Mouse (Mus musculus) MEL (cell line): Measurements from ENCODE around the gene Zfp358. TPM values are rescaled to one million over a fixed set of nuclear protein-coding genes. Genes with fewer than 3 reads are reported as not detected.
A peak's percentile ranks its signal among the peaks of the same experiment; 100 is the strongest.

Source experiments
- DNase-seq: peaks from one replicate; pipeline ENCODE4 v3.0.0; 2011; ENCODE audit warnings: low read depth, low spot score
- H3K27ac ChIP-seq: 2 replicates; pipeline ENCODE4 v1.5.1; 2012; ENCODE audit warnings: low read depth, mild to moderate bottlenecking, control low read depth, low read length, moderate library complexity; ENCODE audit not compliant: control insufficient read depth
- H3K27me3 ChIP-seq, 2 experiments: fragments of 150-350 bp in 1 of 2; sonication (generic) in 1 of 2; 2 replicates each; pipeline ENCODE4 v1.6.1; 2012; ENCODE audit warnings: low read length in 2 of 2, mild to moderate bottlenecking in 2 of 2, improper control_type of control experiment in 1 of 2, moderate library complexity in 1 of 2; ENCODE audit not compliant: insufficient read depth in 2 of 2, control insufficient read depth in 1 of 2
- H3K36me3 ChIP-seq, 2 experiments: 2 replicates each; pipeline ENCODE4 v1.6.1; 2012 to 2014; ENCODE audit warnings: low read length in 2 of 2, improper control_type of control experiment in 1 of 2, inconsistent platforms in 1 of 2, mild to moderate bottlenecking in 1 of 2; ENCODE audit not compliant: insufficient read depth in 2 of 2, control insufficient read depth in 1 of 2
- H3K4me1 ChIP-seq, 2 experiments: fragments of 150-350 bp in 1 of 2; sonication (generic) in 1 of 2; 2 replicates each; pipeline ENCODE4 v1.6.1; 2012; ENCODE audit warnings: low read length in 2 of 2, improper control_type of control experiment in 1 of 2, mild to moderate bottlenecking in 1 of 2; ENCODE audit not compliant: insufficient read depth in 2 of 2, control insufficient read depth in 1 of 2
- H3K4me3 ChIP-seq, 2 experiments: fragments of 150-350 bp in 1 of 2; sonication (generic) in 1 of 2; 2 replicates each; pipeline ENCODE4 v1.5.1; 2012; ENCODE audit warnings: low read depth in 2 of 2, low read length in 2 of 2, mild to moderate bottlenecking in 2 of 2, moderate library complexity in 2 of 2, control low read depth in 1 of 2, improper control_type of control experiment in 1 of 2; ENCODE audit not compliant: control insufficient read depth in 1 of 2, insufficient read depth in 1 of 2
- H3K79me2 ChIP-seq: 2 replicates; pipeline ENCODE4 v1.6.1; 2012; ENCODE audit warnings: mild to moderate bottlenecking, low read length, moderate library complexity; ENCODE audit not compliant: control insufficient read depth, poor library complexity, insufficient read depth
- H3K9ac ChIP-seq: 2 replicates; pipeline ENCODE4 v1.6.1; 2012; ENCODE audit warnings: low read depth, mild to moderate bottlenecking, control low read depth, low read length, moderate library complexity; ENCODE audit not compliant: control insufficient read depth, poor library complexity, severe bottlenecking
- H3K9me3 ChIP-seq: fragments of 150-350 bp; sonication (generic); replicated peaks from 2 replicates; pipeline ENCODE4 v1.6.1; 2012; ENCODE audit warnings: mild to moderate bottlenecking, low read length, improper control_type of control experiment, moderate library complexity; ENCODE audit not compliant: insufficient read depth
- BHLHE40 ChIP-seq: IDR thresholded peaks from 2 replicates; pipeline ENCODE4 v1.6.1; 2012; ENCODE audit warnings: low read depth, mild to moderate bottlenecking, inconsistent platforms, low read length, improper control_type of control experiment, borderline replicate concordance
- CHD1 ChIP-seq: IDR thresholded peaks from 2 replicates; pipeline ENCODE4 v1.6.1; 2012; ENCODE audit warnings: low read depth, mild to moderate bottlenecking, inconsistent platforms, low read length, improper control_type of control experiment
- ELF1 ChIP-seq: IDR thresholded peaks from 2 replicates; pipeline ENCODE4 v1.6.1; 2014; ENCODE audit warnings: low read depth, mild to moderate bottlenecking, inconsistent platforms, low read length, improper control_type of control experiment, moderate library complexity
- EP300 ChIP-seq, 2 experiments: IDR thresholded peaks; 2 replicates each; pipeline ENCODE4 v1.6.1; 2011; ENCODE audit warnings: improper control_type of control experiment in 2 of 2, low read length in 2 of 2, low read depth in 1 of 2, mild to moderate bottlenecking in 1 of 2
- ETS1 ChIP-seq: IDR thresholded peaks from 2 replicates; pipeline ENCODE4 v1.6.1; 2012; ENCODE audit warnings: low read depth, mild to moderate bottlenecking, inconsistent platforms, low read length, improper control_type of control experiment, moderate library complexity
- GABPA ChIP-seq: IDR thresholded peaks from 2 replicates; pipeline ENCODE4 v1.6.1; 2012; ENCODE audit warnings: low read depth, mild to moderate bottlenecking, inconsistent platforms, low read length, improper control_type of control experiment, moderate library complexity
- GATA1 ChIP-seq: IDR thresholded peaks from 2 replicates; pipeline ENCODE4 v1.6.1; 2011; ENCODE audit warnings: low read depth, low read length, improper control_type of control experiment
- JUND ChIP-seq: IDR thresholded peaks from 2 replicates; pipeline ENCODE4 v1.6.1; 2011; ENCODE audit warnings: low read depth, mild to moderate bottlenecking, improper control_type of control experiment, low read length
- KAT2A ChIP-seq: conservative IDR thresholded peaks from 2 replicates; pipeline ENCODE4 v1.6.1; 2012; ENCODE audit warnings: low read depth, low read length, improper control_type of control experiment, inconsistent platforms
- MAFK ChIP-seq: IDR thresholded peaks from 2 replicates; pipeline ENCODE4 v1.6.1; 2011; ENCODE audit warnings: low read depth, mild to moderate bottlenecking, low read length, improper control_type of control experiment, borderline replicate concordance
- MAX ChIP-seq: IDR thresholded peaks from 2 replicates; pipeline ENCODE4 v1.6.1; 2011; ENCODE audit warnings: low read length, improper control_type of control experiment
- MAZ ChIP-seq: IDR thresholded peaks from 2 replicates; pipeline ENCODE4 v1.6.1; 2012; ENCODE audit warnings: low read depth, mild to moderate bottlenecking, inconsistent platforms, low read length, improper control_type of control experiment
- MXI1 ChIP-seq: IDR thresholded peaks from 2 replicates; pipeline ENCODE4 v1.6.1; 2011; ENCODE audit warnings: mild to moderate bottlenecking, low read depth, low read length, improper control_type of control experiment
- MYB ChIP-seq: IDR thresholded peaks from 2 replicates; pipeline ENCODE4 v1.6.1; 2011; ENCODE audit warnings: mild to moderate bottlenecking, low read depth, low read length, improper control_type of control experiment
- MYC ChIP-seq: IDR thresholded peaks from 2 replicates; pipeline ENCODE4 v1.6.1; 2011; ENCODE audit warnings: low read depth, mild to moderate bottlenecking, low read length, improper control_type of control experiment, moderate library complexity
- NELFE ChIP-seq: IDR thresholded peaks from 2 replicates; pipeline ENCODE4 v1.6.1; 2011; ENCODE audit warnings: low read depth, low read length, improper control_type of control experiment
- NRF1 ChIP-seq: IDR thresholded peaks from 2 replicates; pipeline ENCODE4 v1.6.1; 2014; ENCODE audit warnings: low read depth, mild to moderate bottlenecking, inconsistent platforms, low read length, improper control_type of control experiment, moderate library complexity; ENCODE audit not compliant: poor library complexity, insufficient read depth, severe bottlenecking
- RAD21 ChIP-seq: IDR thresholded peaks from 2 replicates; pipeline ENCODE4 v1.6.1; 2011; ENCODE audit warnings: mild to moderate bottlenecking, low read depth, low read length, improper control_type of control experiment
- RCOR1 ChIP-seq: IDR thresholded peaks from 2 replicates; pipeline ENCODE4 v1.6.1; 2012; ENCODE audit warnings: low read depth, mild to moderate bottlenecking, inconsistent platforms, low read length, improper control_type of control experiment
- SMC3 ChIP-seq: IDR thresholded peaks from 2 replicates; pipeline ENCODE4 v1.6.1; 2011; ENCODE audit warnings: low read depth, low read length, improper control_type of control experiment
- TBP ChIP-seq: IDR thresholded peaks from 2 replicates; pipeline ENCODE4 v1.8.0; 2011; ENCODE audit warnings: low read depth, low read length, improper control_type of control experiment
- USF2 ChIP-seq, 2 experiments: IDR thresholded peaks; 2 replicates each; pipeline ENCODE4 v1.6.1; 2011 to 2012; ENCODE audit warnings: improper control_type of control experiment in 2 of 2, low read length in 2 of 2, borderline replicate concordance in 1 of 2, inconsistent platforms in 1 of 2, low read depth in 1 of 2, mild to moderate bottlenecking in 1 of 2; ENCODE audit not compliant: insufficient read depth in 1 of 2
- ZKSCAN1 ChIP-seq: IDR thresholded peaks from 2 replicates; pipeline ENCODE4 v1.6.1; 2012; ENCODE audit warnings: low read depth, mild to moderate bottlenecking, inconsistent platforms, low read length, improper control_type of control experiment, moderate library complexity
- ZNF384 ChIP-seq: IDR thresholded peaks from 2 replicates; pipeline ENCODE4 v1.6.1; 2012; ENCODE audit warnings: low read depth, mild to moderate bottlenecking, inconsistent platforms, low read length, improper control_type of control experiment
- polyA plus RNA-seq, 2 experiments: library from polyadenylated mRNA; stranded (reverse) in 1 of 2; unstranded in 1 of 2; fragments of >175 nt in 1 of 2; fragments of >200 nt in 1 of 2; gene quantifications; 2 replicates each; pipeline versions ENCODE4 v1.2.1 to v1.2.4; 2012; ENCODE audit warnings: low replicate concordance in 2 of 2, low read depth in 1 of 2; ENCODE audit not compliant: insufficient read length in 2 of 2, insufficient read depth in 1 of 2, missing spikeins in 1 of 2
- total RNA-seq: library from RNA; depleted of rRNA; stranded (reverse); fragments of 300-350 nt; gene quantifications from 2 replicates; pipeline ENCODE4 v1.2.3, GENCODE M21; 2012

Gene Zfp358
- total and polyA plus RNA-seq, 3 experiments: 5.2 to 12.0 TPM; not detected in 1

DNA sequence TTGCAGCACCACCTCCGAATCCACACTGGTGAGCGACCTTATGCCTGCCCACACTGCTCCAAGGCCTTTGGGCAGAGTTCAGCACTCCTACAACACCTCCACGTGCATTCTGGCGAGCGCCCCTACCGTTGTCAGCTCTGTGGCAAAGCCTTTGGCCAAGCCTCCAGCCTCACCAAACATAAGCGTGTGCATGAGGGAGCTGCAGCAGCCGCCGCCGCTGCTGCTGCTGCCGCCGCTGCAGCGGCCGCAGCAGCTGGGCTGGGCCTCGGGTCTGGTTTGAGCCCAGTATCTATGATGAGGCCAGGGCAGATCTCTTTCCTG, 3.5 kb downstream of the Zfp358 start:
- DNase-seq: no peak
- no peak overlapping the region for H3K4me3 ChIP-seq
- H3K27me3 ChIP-seq: no peaks in the 10 kb centered on the region; a peak in 1 of 4 replicates
- TF ChIP-seq CHD1 (no peak), ETS1 (no peak), MAZ (no peak), MAX (no peak), SMC3 (no peak), NRF1 (no peak), NELFE (no peak), MYC (no peak)
- H3K36me3 ChIP-seq: peaks cover 0 to 17% of the 10 kb centered on the region in 2 experiments; a peak in 2 of 4 replicates
- H3K9ac ChIP-seq: no peak overlapping the region
- H3K4me1 ChIP-seq: peaks cover 0 to 17% of the 10 kb centered on the region in 2 experiments; a peak in 2 of 4 replicates
- H3K79me2 ChIP-seq: peaks cover 5% of the 10 kb centered on the region; the same call in 1 of the 2 replicates
- no peak overlapping the region for H3K27ac ChIP-seq
- H3K9me3 ChIP-seq: no peaks in the 10 kb centered on the region

- Histone ChIP-seq H3K4me3 (no peak overlapping the region), H3K27me3 (no peaks in the 10 kb centered on the region), H3K79me2 (peaks cover 3% of the 10 kb centered on the region; the same call in 1 of the 2 replicates), H3K36me3 (peaks cover 0 to 16% of the 10 kb centered on the region in 2 experiments; a peak in 2 of 4 replicates), H3K27ac (no peak overlapping the region), H3K9ac (no peak overlapping the region), H3K4me1 (peaks cover 0 to 16% of the 10 kb centered on the region in 2 experiments; a peak in 2 of 4 replicates), H3K9me3 (no peaks in the 10 kb centered on the region)
- TF ChIP-seq EP300 (IDR thresholded peaks at IDR 0.05; ENCODE audit: low read depth in 1 of 2, low read length in 2 of 2) (no peak), RCOR1 (no peak), SMC3 (no peak), ELF1 (no peak), ZKSCAN1 (no peak), MXI1 (no peak), MAX (no peak), CHD1 (no peak)
- no peak for DNase-seq
Measured at GRCm38 (mm10) chr8:3498583-3498982, 5.6 kb downstream of the Zfp358 start.

GRCm38 (mm10) chr8:3499751-3500150, 6.8 kb downstream of the Zfp358 start:
- TF ChIP-seq NRF1 (no peak), USF2 (IDR thresholded peaks at IDR 0.05; ENCODE audit: borderline replicate concordance in 1 of 2, insufficient read depth in 1 of 2, low read depth in 1 of 2, low read length in 2 of 2) (no peak), JUND (no peak), MYB (no peak), TBP (no peak), GATA1 (no peak), GABPA (no peak), ZNF384 (no peak), MAX (no peak), ETS1 (no peak), KAT2A (no peak), RAD21 (no peak), BHLHE40 (no peak), NELFE (no peak), EP300 (IDR thresholded peaks at IDR 0.05; ENCODE audit: low read depth in 1 of 2, low read length in 2 of 2) (no peak), RCOR1 (no peak), MAFK (no peak)
- TF ChIP-seq, all 39 proteins: peak for 0
- peak overlapping the region; percentile 81 for H3K9ac ChIP-seq
- no peaks in the 10 kb centered on the region for H3K27me3 ChIP-seq
- peaks cover 0 to 6% of the 10 kb centered on the region in 2 experiments; a peak in 2 of 4 replicates for H3K36me3 ChIP-seq
- peak overlapping the region; percentile 46 to 75 for H3K4me3 ChIP-seq
- no peak for DNase-seq
- H3K4me1 ChIP-seq: peaks cover 0 to 6% of the 10 kb centered on the region in 2 experiments; a peak in 2 of 4 replicates
- H3K9me3 ChIP-seq: no peaks in the 10 kb centered on the region
- H3K79me2 ChIP-seq: peaks cover 3% of the 10 kb centered on the region; the same call in 1 of the 2 replicates
- peak overlapping the region; percentile 75 for H3K27ac ChIP-seq
